Mouse (Mus musculus): ENCODE data around the gene Lrp6. TPM values are rescaled to one million over a fixed set of nuclear protein-coding genes. Genes with fewer than 3 reads are reported as not detected.

Gene Lrp6
- polyA plus RNA-seq, 1 experiment from 2014 or later, result 29.2 TPM

GRCm38 (mm10) chr6:134504866-134505265 lies 61.9 kb downstream of the Lrp6 start:
- Histone ChIP-seq H3K4me1 (ENCODE audit: control insufficient read depth, insufficient read depth, low read length) (no peaks in the 10 kb centered on the region), H3K4me3 (ENCODE audit: low read depth, low read length) (no peak overlapping the region), H3K9me3 (ENCODE audit: control insufficient read depth, low read length) (no peaks in the 10 kb centered on the region), H3K9ac (ENCODE audit: low read length) (no peak overlapping the region), H3K27ac (ENCODE audit: low read depth, low read length) (no peak overlapping the region), H3K27me3 (ENCODE audit: control insufficient read depth, insufficient read depth, low read length) (no peaks in the 10 kb centered on the region), H3K4me2 (ENCODE audit: low read depth) (no peak overlapping the region), H3K36me3 (ENCODE audit: control insufficient read depth, insufficient read depth, low read length) (no peaks in the 10 kb centered on the region)
- DNase-seq (ENCODE audit: low spot score), result no peak
- WGBS, result 65% methylated on average over 4 of the region's 4 CpGs
- ATAC-seq (ENCODE audit: insufficient read depth, low FRiP score, low TSS enrichment), result no peak

DNA sequence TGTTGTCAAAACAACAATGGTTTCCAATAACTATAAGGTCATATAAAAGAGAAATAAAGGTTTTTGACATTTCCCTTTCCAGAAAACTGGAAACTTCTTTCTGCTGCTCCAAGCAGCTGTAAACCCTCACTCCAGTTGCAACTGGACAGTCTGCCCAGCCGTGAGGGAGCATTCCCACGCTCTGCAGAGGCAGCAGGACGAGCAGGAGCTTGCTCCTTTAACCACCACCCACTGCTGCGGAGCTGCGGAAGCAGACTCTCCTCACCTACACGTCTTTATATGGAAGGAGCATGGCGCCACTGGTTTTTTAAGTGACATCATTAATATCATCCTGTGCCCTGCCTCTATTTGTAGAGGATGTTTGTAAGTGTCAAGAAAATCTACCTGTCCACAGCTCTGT lies 64.4 kb downstream of the Lrp6 start:
- H3K36me3 ChIP-seq (ENCODE audit: control insufficient read depth, insufficient read depth, low read length), result no peaks in the 10 kb centered on the region
- no peaks in the 10 kb centered on the region for H3K4me1 ChIP-seq (ENCODE audit: control insufficient read depth, insufficient read depth, low read length)
- WGBS, result 73% methylated on average over 7 of the region's 7 CpGs
- ATAC-seq (ENCODE audit: insufficient read depth, low FRiP score, low TSS enrichment) (no peak), DNase-seq (ENCODE audit: low spot score) (no peak)
- H3K4me2 ChIP-seq (ENCODE audit: low read depth), result no peak overlapping the region
- H3K4me3 ChIP-seq (ENCODE audit: low read depth, low read length), result no peak overlapping the region
- no peak overlapping the region for H3K27ac ChIP-seq (ENCODE audit: low read depth, low read length)
- H3K27me3 ChIP-seq (ENCODE audit: control insufficient read depth, insufficient read depth, low read length), result no peaks in the 10 kb centered on the region
- H3K9ac ChIP-seq (ENCODE audit: low read length), result no peak overlapping the region
- H3K9me3 ChIP-seq (ENCODE audit: control insufficient read depth, low read length), result no peaks in the 10 kb centered on the region

- ATAC-seq (ENCODE audit: insufficient read depth, low FRiP score, low TSS enrichment) (peak; percentile 59; the same call in 1 of the 2 replicates), DNase-seq (ENCODE audit: low spot score) (no peak)
- Histone ChIP-seq H3K27me3 (ENCODE audit: control insufficient read depth, insufficient read depth, low read length) (no peaks in the 10 kb centered on the region), H3K9ac (ENCODE audit: low read length) (no peak overlapping the region), H3K4me3 (ENCODE audit: low read depth, low read length) (no peak overlapping the region), H3K36me3 (ENCODE audit: control insufficient read depth, insufficient read depth, low read length) (no peaks in the 10 kb centered on the region), H3K4me2 (ENCODE audit: low read depth) (no peak overlapping the region), H3K9me3 (ENCODE audit: control insufficient read depth, low read length) (no peaks in the 10 kb centered on the region), H3K4me1 (ENCODE audit: control insufficient read depth, insufficient read depth, low read length) (no peaks in the 10 kb centered on the region), H3K27ac (ENCODE audit: low read depth, low read length) (no peak overlapping the region)
- WGBS, result 73% methylated on average over 10 of the region's 10 CpGs
These were observed 66.2 kb downstream of the Lrp6 start for GRCm38 (mm10) chr6:134500381-134501162.

- H3K27me3 ChIP-seq (ENCODE audit: control insufficient read depth, insufficient read depth, low read length), result no peaks in the 10 kb centered on the region
- H3K9ac ChIP-seq (ENCODE audit: low read length), result no peak overlapping the region
- DNase-seq (ENCODE audit: low spot score), result no peak
- ATAC-seq (ENCODE audit: insufficient read depth, low FRiP score, low TSS enrichment), result no peak
- no peak overlapping the region for H3K27ac ChIP-seq (ENCODE audit: low read depth, low read length)
- H3K4me3 ChIP-seq (ENCODE audit: low read depth, low read length), result no peak overlapping the region
- H3K9me3 ChIP-seq (ENCODE audit: control insufficient read depth, low read length), result no peaks in the 10 kb centered on the region
- H3K4me1 ChIP-seq (ENCODE audit: control insufficient read depth, insufficient read depth, low read length), result no peaks in the 10 kb centered on the region
- H3K4me2 ChIP-seq (ENCODE audit: low read depth), result no peak overlapping the region
- H3K36me3 ChIP-seq (ENCODE audit: control insufficient read depth, insufficient read depth, low read length), result no peaks in the 10 kb centered on the region
- 76% methylated on average over 2 of the region's 2 CpGs for WGBS
These were observed 67.7 kb downstream of the Lrp6 start for GRCm38 (mm10) chr6:134499089-134499488.

- H3K4me2 ChIP-seq (ENCODE audit: low read depth), result no peak overlapping the region
- DNase-seq (ENCODE audit: low spot score) (no peak), ATAC-seq (ENCODE audit: insufficient read depth, low FRiP score, low TSS enrichment) (no peak)
- H3K4me1 ChIP-seq (ENCODE audit: control insufficient read depth, insufficient read depth, low read length), result no peaks in the 10 kb centered on the region
- H3K4me3 ChIP-seq (ENCODE audit: low read depth, low read length), result no peak overlapping the region
- H3K27ac ChIP-seq (ENCODE audit: low read depth, low read length), result no peak overlapping the region
- no peaks in the 10 kb centered on the region for H3K9me3 ChIP-seq (ENCODE audit: control insufficient read depth, low read length)
- no peak overlapping the region for H3K9ac ChIP-seq (ENCODE audit: low read length)
- H3K36me3 ChIP-seq (ENCODE audit: control insufficient read depth, insufficient read depth, low read length), result no peaks in the 10 kb centered on the region
- H3K27me3 ChIP-seq (ENCODE audit: control insufficient read depth, insufficient read depth, low read length), result no peaks in the 10 kb centered on the region
These were observed 68.2 kb downstream of the Lrp6 start for GRCm38 (mm10) chr6:134498518-134498917.

DNA sequence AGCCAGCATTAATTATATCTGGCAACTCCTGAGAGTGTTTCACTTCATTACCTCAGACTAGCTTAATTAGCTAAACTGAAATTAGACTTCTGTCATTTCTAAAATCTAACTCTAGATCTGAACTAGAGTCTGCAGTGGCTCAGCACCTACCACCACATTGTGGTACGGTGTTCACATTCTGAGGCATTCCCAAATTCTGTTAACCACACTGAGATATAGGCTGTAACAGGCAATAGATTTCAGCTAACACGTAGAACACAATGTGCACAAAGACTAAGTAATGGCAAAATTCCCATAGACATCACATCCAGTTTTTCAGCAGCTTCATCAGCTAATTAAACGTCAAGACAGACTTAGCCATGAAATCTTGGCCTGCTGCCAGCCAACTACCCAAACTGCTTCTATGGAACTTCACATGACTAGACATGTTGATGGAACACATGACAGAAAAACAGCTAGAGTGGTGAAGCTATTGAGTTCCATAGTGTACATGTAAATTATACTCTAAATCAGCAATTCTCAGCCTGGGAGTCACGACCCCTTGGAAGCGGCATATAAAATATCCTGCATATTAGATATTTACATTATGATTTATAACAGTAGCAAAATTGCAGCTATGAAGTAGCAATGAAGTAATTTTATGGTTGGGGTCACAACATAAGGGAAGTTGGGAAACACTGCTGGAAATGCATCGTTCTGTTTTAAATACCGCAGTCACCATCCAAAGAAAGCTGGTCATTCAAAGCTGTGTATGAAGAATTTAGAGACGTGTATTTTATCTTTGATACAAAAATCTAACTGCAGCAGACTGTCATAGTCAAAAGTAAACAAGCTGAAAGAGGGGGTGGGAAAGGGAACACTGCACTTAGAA lies 71.7 kb downstream of the Lrp6 start:
- 93% methylated on average over 8 of the region's 8 CpGs for WGBS
- Histone ChIP-seq H3K4me2 (ENCODE audit: low read depth) (no peak overlapping the region), H3K27ac (ENCODE audit: low read depth, low read length) (no peak overlapping the region), H3K9me3 (ENCODE audit: control insufficient read depth, low read length) (no peaks in the 10 kb centered on the region), H3K36me3 (ENCODE audit: control insufficient read depth, insufficient read depth, low read length) (no peaks in the 10 kb centered on the region), H3K9ac (ENCODE audit: low read length) (no peak overlapping the region), H3K4me1 (ENCODE audit: control insufficient read depth, insufficient read depth, low read length) (no peaks in the 10 kb centered on the region), H3K27me3 (ENCODE audit: control insufficient read depth, insufficient read depth, low read length) (no peaks in the 10 kb centered on the region), H3K4me3 (ENCODE audit: low read depth, low read length) (no peak overlapping the region)
- DNase-seq (ENCODE audit: low spot score) (no peak), ATAC-seq (ENCODE audit: insufficient read depth, low FRiP score, low TSS enrichment) (no peak)

GRCm38 (mm10) chr6:134489637-134490036 lies 77.1 kb downstream of the Lrp6 start:
- H3K9ac ChIP-seq (ENCODE audit: low read length), result no peak overlapping the region

GRCm38 (mm10) chr6:134489130-134489529 lies 77.6 kb downstream of the Lrp6 start:
- no peak overlapping the region for H3K4me3 ChIP-seq (ENCODE audit: low read depth, low read length)
- no peaks in the 10 kb centered on the region for H3K27me3 ChIP-seq (ENCODE audit: control insufficient read depth, insufficient read depth, low read length)
- peaks cover 7% of the 10 kb centered on the region for H3K36me3 ChIP-seq (ENCODE audit: control insufficient read depth, insufficient read depth, low read length)
- WGBS, result 94% methylated on average over 4 of the region's 4 CpGs
- no peaks in the 10 kb centered on the region for H3K9me3 ChIP-seq (ENCODE audit: control insufficient read depth, low read length)
- H3K9ac ChIP-seq (ENCODE audit: low read length), result no peak overlapping the region
- no peak overlapping the region for H3K27ac ChIP-seq (ENCODE audit: low read depth, low read length)
- H3K4me2 ChIP-seq (ENCODE audit: low read depth), result no peak overlapping the region
- DNase-seq (ENCODE audit: low spot score) (no peak), ATAC-seq (ENCODE audit: insufficient read depth, low FRiP score, low TSS enrichment) (no peak)
- H3K4me1 ChIP-seq (ENCODE audit: control insufficient read depth, insufficient read depth, low read length), result no peaks in the 10 kb centered on the region

More at GRCm38 (mm10) chr6:134489637-134490036, 77.1 kb downstream of the Lrp6 start:
- no peak overlapping the region for H3K4me2 ChIP-seq (ENCODE audit: low read depth)
- 96% methylated on average over 9 of the region's 9 CpGs for WGBS
- H3K36me3 ChIP-seq (ENCODE audit: control insufficient read depth, insufficient read depth, low read length), result peaks cover 5% of the 10 kb centered on the region
- no peak overlapping the region for H3K4me3 ChIP-seq (ENCODE audit: low read depth, low read length)
- no peaks in the 10 kb centered on the region for H3K9me3 ChIP-seq (ENCODE audit: control insufficient read depth, low read length)
- DNase-seq (ENCODE audit: low spot score) (no peak), ATAC-seq (ENCODE audit: insufficient read depth, low FRiP score, low TSS enrichment) (no peak)
- H3K27me3 ChIP-seq (ENCODE audit: control insufficient read depth, insufficient read depth, low read length), result no peaks in the 10 kb centered on the region
- H3K27ac ChIP-seq (ENCODE audit: low read depth, low read length), result no peak overlapping the region
- no peaks in the 10 kb centered on the region for H3K4me1 ChIP-seq (ENCODE audit: control insufficient read depth, insufficient read depth, low read length)

Measured in neural tube, embryonic 11.5 days (tissue).